Mouse (Mus musculus): Measurements from ENCODE around the gene Krt87. TPM values are rescaled to one million over a fixed set of nuclear protein-coding genes. Genes with fewer than 3 reads are reported as not detected.

The Krt87 gene
- polyA plus RNA-seq, 1 experiment from 2014 or later: 0.06 TPM

GRCm38 (mm10) chr15:101436611-101437010 is 2.0 kb downstream of the Krt87 start:
- no peak for ATAC-seq (ENCODE audit: low FRiP score, low TSS enrichment)
- Histone ChIP-seq H3K4me3 (ENCODE audit: low read length) (no peak overlapping the region), H3K27ac (ENCODE audit: low read length) (no peak overlapping the region), H3K9ac (replicated peaks; ENCODE audit: low read length) (no peak overlapping the region), H3K4me1 (ENCODE audit: insufficient read depth, low read length) (no peaks in the 10 kb centered on the region; the same call in 1 of the 2 replicates), H3K9me3 (ENCODE audit: low read length) (no peaks in the 10 kb centered on the region), H3K27me3 (ENCODE audit: insufficient read depth, low read length) (peaks cover 28% of the 10 kb centered on the region), H3K36me3 (ENCODE audit: insufficient read depth, low read length) (no peaks in the 10 kb centered on the region), H3K4me2 (replicated peaks; ENCODE audit: low read depth, low read length) (no peak overlapping the region)
- 87% methylated on average over 7 of the region's 7 CpGs for WGBS

GRCm38 (mm10) chr15:101424914-101425313 is 13.7 kb downstream of the Krt87 start:
- no peaks in the 10 kb centered on the region for H3K36me3 ChIP-seq (ENCODE audit: insufficient read depth, low read length)
- WGBS: 19% methylated on average over 5 of the region's 5 CpGs
- H3K4me2 ChIP-seq (replicated peaks; ENCODE audit: low read depth, low read length): no peak overlapping the region
- no peaks in the 10 kb centered on the region for H3K4me1 ChIP-seq (ENCODE audit: insufficient read depth, low read length)
- H3K27ac ChIP-seq (ENCODE audit: low read length): no peak overlapping the region
- H3K9ac ChIP-seq (replicated peaks; ENCODE audit: low read length): no peak overlapping the region
- H3K27me3 ChIP-seq (ENCODE audit: insufficient read depth, low read length): no peaks in the 10 kb centered on the region
- no peak for ATAC-seq (ENCODE audit: low FRiP score, low TSS enrichment)
- no peaks in the 10 kb centered on the region for H3K9me3 ChIP-seq (ENCODE audit: low read length)
- no peak overlapping the region for H3K4me3 ChIP-seq (ENCODE audit: low read length)

- Histone ChIP-seq H3K9ac (replicated peaks; ENCODE audit: low read length) (no peak overlapping the region), H3K4me3 (ENCODE audit: low read length) (no peak overlapping the region), H3K27ac (ENCODE audit: low read length) (no peak overlapping the region), H3K4me2 (replicated peaks; ENCODE audit: low read depth, low read length) (no peak overlapping the region), H3K4me1 (ENCODE audit: insufficient read depth, low read length) (no peaks in the 10 kb centered on the region), H3K36me3 (ENCODE audit: insufficient read depth, low read length) (no peaks in the 10 kb centered on the region), H3K9me3 (ENCODE audit: low read length) (no peaks in the 10 kb centered on the region), H3K27me3 (ENCODE audit: insufficient read depth, low read length) (no peaks in the 10 kb centered on the region)
- ATAC-seq (ENCODE audit: low FRiP score, low TSS enrichment): no peak
- WGBS: 33% methylated on average over 4 of the region's 6 CpGs
These were observed 17.7 kb downstream of the Krt87 start for GRCm38 (mm10) chr15:101420903-101421302.

GRCm38 (mm10) chr15:101418950-101419349 is 19.7 kb downstream of the Krt87 start:
- Histone ChIP-seq H3K27ac (ENCODE audit: low read length) (no peak overlapping the region), H3K36me3 (ENCODE audit: insufficient read depth, low read length) (no peaks in the 10 kb centered on the region), H3K4me1 (ENCODE audit: insufficient read depth, low read length) (peaks cover 4% of the 10 kb centered on the region), H3K9ac (replicated peaks; ENCODE audit: low read length) (no peak overlapping the region), H3K27me3 (ENCODE audit: insufficient read depth, low read length) (no peaks in the 10 kb centered on the region), H3K9me3 (ENCODE audit: low read length) (no peaks in the 10 kb centered on the region), H3K4me2 (replicated peaks; ENCODE audit: low read depth, low read length) (no peak overlapping the region), H3K4me3 (ENCODE audit: low read length) (no peak overlapping the region)
- WGBS: 78% methylated on average over 4 of the region's 4 CpGs
- ATAC-seq (ENCODE audit: low FRiP score, low TSS enrichment): no peak

- Histone ChIP-seq H3K4me3 (ENCODE audit: low read length) (no peak overlapping the region), H3K36me3 (ENCODE audit: insufficient read depth, low read length) (no peaks in the 10 kb centered on the region), H3K27me3 (ENCODE audit: insufficient read depth, low read length) (peaks cover 20% of the 10 kb centered on the region), H3K9ac (replicated peaks; ENCODE audit: low read length) (no peak overlapping the region), H3K4me1 (ENCODE audit: insufficient read depth, low read length) (peaks cover 19% of the 10 kb centered on the region), H3K4me2 (replicated peaks; ENCODE audit: low read depth, low read length) (no peak overlapping the region), H3K9me3 (ENCODE audit: low read length) (no peaks in the 10 kb centered on the region), H3K27ac (ENCODE audit: low read length) (no peak overlapping the region)
- 57% methylated on average over 11 of the region's 11 CpGs for WGBS
- no peak for ATAC-seq (ENCODE audit: low FRiP score, low TSS enrichment)
These were observed 23.6 kb downstream of the Krt87 start for GRCm38 (mm10) chr15:101414807-101415565.

GRCm38 (mm10) chr15:101413916-101414635 is 24.5 kb downstream of the Krt87 start:
- WGBS: 41% methylated on average over 7 of the region's 7 CpGs
- Histone ChIP-seq H3K27ac (ENCODE audit: low read length) (no peak overlapping the region), H3K9ac (replicated peaks; ENCODE audit: low read length) (no peak overlapping the region), H3K27me3 (ENCODE audit: insufficient read depth, low read length) (peaks cover 20% of the 10 kb centered on the region), H3K4me1 (ENCODE audit: insufficient read depth, low read length) (peaks cover 19% of the 10 kb centered on the region), H3K4me3 (ENCODE audit: low read length) (no peak overlapping the region), H3K4me2 (replicated peaks; ENCODE audit: low read depth, low read length) (no peak overlapping the region), H3K36me3 (ENCODE audit: insufficient read depth, low read length) (no peaks in the 10 kb centered on the region), H3K9me3 (ENCODE audit: low read length) (no peaks in the 10 kb centered on the region)
- ATAC-seq (ENCODE audit: low FRiP score, low TSS enrichment): no peak

- H3K4me2 ChIP-seq (replicated peaks; ENCODE audit: low read depth, low read length): peak overlapping the region; percentile 48
- H3K9me3 ChIP-seq (ENCODE audit: low read length): no peaks in the 10 kb centered on the region
- H3K4me3 ChIP-seq (ENCODE audit: low read length): peak overlapping the region; percentile 37
- peak overlapping the region; percentile 88 for H3K27ac ChIP-seq (ENCODE audit: low read length)
- peak overlapping the region; percentile 49 for H3K9ac ChIP-seq (replicated peaks; ENCODE audit: low read length)
- no peaks in the 10 kb centered on the region for H3K36me3 ChIP-seq (ENCODE audit: insufficient read depth, low read length)
- peaks cover 19% of the 10 kb centered on the region for H3K4me1 ChIP-seq (ENCODE audit: insufficient read depth, low read length)
- ATAC-seq (ENCODE audit: low FRiP score, low TSS enrichment): peak; percentile 82
- H3K27me3 ChIP-seq (ENCODE audit: insufficient read depth, low read length): peaks cover 20% of the 10 kb centered on the region
- 11% methylated on average over 31 of the region's 31 CpGs for WGBS
These were observed 26.4 kb downstream of the Krt87 start for GRCm38 (mm10) chr15:101412188-101412587.

- Histone ChIP-seq H3K4me2 (replicated peaks; ENCODE audit: low read depth, low read length) (peak within 1 kb of the TSS; percentile 48), H3K36me3 (ENCODE audit: insufficient read depth, low read length) (no peaks in the 10 kb centered on the region), H3K9ac (replicated peaks; ENCODE audit: low read length) (peak within 1 kb of the TSS; percentile 49), H3K4me3 (ENCODE audit: low read length) (peak within 1 kb of the TSS; percentile 37), H3K4me1 (ENCODE audit: insufficient read depth, low read length) (peaks cover 19% of the 10 kb centered on the region), H3K27me3 (ENCODE audit: insufficient read depth, low read length) (peaks cover 20% of the 10 kb centered on the region), H3K27ac (ENCODE audit: low read length) (peak within 1 kb of the TSS; percentile 88), H3K9me3 (ENCODE audit: low read length) (no peaks in the 10 kb centered on the region)
- ATAC-seq (ENCODE audit: low FRiP score, low TSS enrichment): peak; percentile 72
- WGBS: 39% methylated on average over 2 of the region's 2 CpGs
These were observed 27.8 kb downstream of the Krt87 start, which contains the start of gene Krt7 for GRCm38 (mm10) chr15:101410775-101411174. Krt7 (plus strand) TSS chr15:101411043.

- H3K27ac ChIP-seq (ENCODE audit: low read length): no peak overlapping the region
- no peaks in the 10 kb centered on the region for H3K27me3 ChIP-seq (ENCODE audit: insufficient read depth, low read length)
- no peaks in the 10 kb centered on the region for H3K9me3 ChIP-seq (ENCODE audit: low read length)
- H3K4me2 ChIP-seq (replicated peaks; ENCODE audit: low read depth, low read length): no peak overlapping the region
- no peak overlapping the region for H3K9ac ChIP-seq (replicated peaks; ENCODE audit: low read length)
- ATAC-seq (ENCODE audit: low FRiP score, low TSS enrichment): no peak
- H3K4me1 ChIP-seq (ENCODE audit: insufficient read depth, low read length): peaks cover 13% of the 10 kb centered on the region
- H3K36me3 ChIP-seq (ENCODE audit: insufficient read depth, low read length): no peaks in the 10 kb centered on the region
- no peak overlapping the region for H3K4me3 ChIP-seq (ENCODE audit: low read length)
- WGBS: 83% methylated on average over 8 of the region's 8 CpGs
These were observed 40.3 kb downstream of the Krt87 start for GRCm38 (mm10) chr15:101398269-101398668.

GRCm38 (mm10) chr15:101397683-101398082 is 40.9 kb downstream of the Krt87 start:
- no peak overlapping the region for H3K4me2 ChIP-seq (replicated peaks; ENCODE audit: low read depth, low read length)

More at GRCm38 (mm10) chr15:101397683-101398082, 40.9 kb downstream of the Krt87 start:
- no peak for ATAC-seq (ENCODE audit: low FRiP score, low TSS enrichment)
- no peaks in the 10 kb centered on the region for H3K36me3 ChIP-seq (ENCODE audit: insufficient read depth, low read length)
- WGBS: 87% methylated on average over 2 of the region's 2 CpGs
- no peak overlapping the region for H3K4me3 ChIP-seq (ENCODE audit: low read length)
- peaks cover 11% of the 10 kb centered on the region for H3K4me1 ChIP-seq (ENCODE audit: insufficient read depth, low read length)
- no peak overlapping the region for H3K27ac ChIP-seq (ENCODE audit: low read length)
- no peaks in the 10 kb centered on the region for H3K27me3 ChIP-seq (ENCODE audit: insufficient read depth, low read length)
- H3K9ac ChIP-seq (replicated peaks; ENCODE audit: low read length): no peak overlapping the region
- no peaks in the 10 kb centered on the region for H3K9me3 ChIP-seq (ENCODE audit: low read length)
